Comparison of ENCODE assay signal across 18 mouse cellular contexts in genomic region chr9:46411686-46412085, GRCm38 (mm10).
DNase-seq lines count a peak whose midpoint lies in the region; TF ChIP-seq lines count a peak whose summit lies in the region.
"Had no signal": no experiment of that assay in that cellular context is flagged by ENCODE, and none has a peak within 500 bp of the region (broad histone marks: within the 10 kb centered on the region; RNA-seq: fewer than 3 reads in every experiment).

No protein-coding gene starts in this region.

- peak; percentile 41 to 66 for DNase-seq in layer of hippocampus, adult 2 months (ENCODE audit: low spot score in 2 of 2)
- no peak for DNase-seq in layer of hippocampus, postnatal 25 days (ENCODE audit: extremely low spot score in 1 of 2, low spot score in 1 of 2)
- peak; percentile 51 for DNase-seq in brain, embryonic 14.5 days (ENCODE audit: low read depth)
- peak; percentile 53 for DNase-seq in layer of hippocampus, adult 9-11 months
- DNase-seq in retina, postnatal 1 day: peak; percentile 77
- DNase-seq in lung, postnatal 4 days: no peak
- no peak for DNase-seq in heart, adult 8-10 months (ENCODE audit: low spot score)
- DNase-seq: adrenal gland, adult 8-10 months; adrenal gland, postnatal 36 days; cerebellum, adult 11-12 months; cerebellum, adult 9-10 months; cerebellum, postnatal 25 days; gastrocnemius, postnatal 25 days; heart, postnatal 36 days had no signal

- H3K27ac ChIP-seq in layer of hippocampus, adult 2 months: no peak overlapping the region
- H3K27ac ChIP-seq: embryonic facial prominence, embryonic 12.5 days; forebrain, embryonic 15.5 days; heart, embryonic 13.5 days; hindbrain, embryonic 15.5 days had no signal

- no peak for TF ChIP-seq POLR2A in brain, embryonic 14.5 days (IDR thresholded peaks at IDR 0.05; ENCODE audit: borderline replicate concordance, extremely low read depth, insufficient read depth, insufficient read length, poor library complexity, severe bottlenecking)

- H3K4me3 ChIP-seq in layer of hippocampus, adult 2 months: no peak overlapping the region
- H3K4me3 ChIP-seq: embryonic facial prominence, embryonic 12.5 days; forebrain, embryonic 15.5 days; heart, embryonic 13.5 days; hindbrain, embryonic 15.5 days had no signal

- no peak for TF ChIP-seq CTCF in layer of hippocampus, adult 2 months (conservative IDR thresholded peaks at IDR 0.05)
- TF ChIP-seq CTCF in brain, embryonic 14.5 days (IDR thresholded peaks at IDR 0.05; ENCODE audit: borderline replicate concordance, extremely low read depth, insufficient read depth, insufficient read length): no peak

Comparison
In these comparisons a context has a peak if more than half of its experiments do, and no peak if none do; other contexts are left out.
1. DNase-seq: peak in layer of hippocampus, adult 2 months (2 of 2), brain, embryonic 14.5 days (single experiment), layer of hippocampus, adult 9-11 months (single experiment) and retina, postnatal 1 day (single experiment); none in layer of hippocampus, postnatal 25 days (0 of 2), lung, postnatal 4 days (0 of 2) and heart, adult 8-10 months (single experiment).